Mouse (Mus musculus) limb, embryonic 13.5 days (tissue): ENCODE data around the gene BC048507. TPM values are rescaled to one million over a fixed set of nuclear protein-coding genes. Genes with fewer than 3 reads are reported as not detected.
"Not testable (repeated sequence)": the region's sequence is repeated elsewhere in the genome, so short reads cannot be mapped to it uniquely, and the experiment has no call there.

ENCODE experiments used
- ATAC-seq: fragments of 200-750 bp; cut with Nextera tagmentation; 2 replicates; pipeline ENCODE4 v1.8.0; 2017; ENCODE audit warnings: low read depth, moderate number of reproducible peaks, moderate TSS enrichment; ENCODE audit not compliant: low FRiP score
- H3K27ac ChIP-seq: fragments of 300-500 bp; sonication (generic); 2 replicates; pipeline ENCODE4 v1.5.1; 2015; ENCODE audit warnings: inconsistent platforms, mild to moderate bottlenecking, moderate library complexity
- H3K27me3 ChIP-seq: fragments of 300-500 bp; sonication (generic); 2 replicates; pipeline ENCODE4 v1.6.1; 2015; ENCODE audit warnings: mild to moderate bottlenecking, inconsistent platforms
- H3K36me3 ChIP-seq: fragments of 300-500 bp; sonication (generic); 2 replicates; pipeline ENCODE4 v1.6.1; 2015; ENCODE audit warnings: inconsistent platforms, mild to moderate bottlenecking, moderate library complexity
- H3K4me1 ChIP-seq: fragments of 300-500 bp; sonication (generic); 2 replicates; pipeline ENCODE4 v1.6.1; 2015; ENCODE audit warnings: inconsistent platforms
- H3K4me2 ChIP-seq: fragments of 300-500 bp; sonication (generic); replicated peaks from 2 replicates; pipeline ENCODE4 v1.6.1; 2015; ENCODE audit warnings: inconsistent platforms, mild to moderate bottlenecking, moderate library complexity
- H3K4me3 ChIP-seq: fragments of 300-500 bp; sonication (generic); 2 replicates; pipeline ENCODE4 v1.5.1; 2015; ENCODE audit warnings: moderate library complexity, mild to moderate bottlenecking, inconsistent platforms
- H3K9ac ChIP-seq: fragments of 300-500 bp; sonication (generic); 2 replicates; pipeline ENCODE4 v1.6.1; 2015; ENCODE audit warnings: mild to moderate bottlenecking, inconsistent platforms
- H3K9me3 ChIP-seq: fragments of 300-500 bp; sonication (generic); 2 replicates; pipeline ENCODE4 v1.6.1; 2016; ENCODE audit warnings: inconsistent platforms
- WGBS: fragments of 180-500 bp; shearing (Covaris S2); methylation state at CpG from one replicate; pipeline ENCODE4 v1.1.7; 2015; 5-methylcytosine and 5-hydroxymethylcytosine counted together
- polyA plus RNA-seq: library from polyadenylated mRNA; unstranded; fragments of >200 nt; fragmentation: Nextera tagmentation; extraction: Ambion mirVana; gene quantifications from 2 replicates; pipeline ENCODE4 v1.2.1, GENCODE M21; 2015

Gene BC048507
- polyA plus RNA-seq, result not detected in 2 replicates

DNA sequence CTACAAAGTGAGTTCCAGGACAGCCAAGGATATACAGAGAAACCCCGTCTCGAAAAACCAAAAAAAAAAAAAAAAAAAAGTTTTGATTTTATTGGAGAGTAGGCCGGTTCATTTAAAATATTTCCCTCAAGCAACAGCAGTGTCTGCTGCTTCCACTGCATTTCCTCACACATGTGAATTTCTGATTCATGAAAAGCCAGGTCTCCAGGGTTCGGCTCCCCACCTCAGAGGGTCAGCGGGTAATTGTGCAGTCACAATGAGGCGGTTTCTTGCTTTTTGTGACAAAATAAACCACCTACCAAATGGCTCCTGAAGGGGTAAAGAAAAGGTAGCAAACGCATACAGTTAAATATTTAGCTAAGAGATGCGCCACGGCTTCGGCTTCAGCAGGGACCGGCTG is at the start of gene BC048507:
Gene BC048507, plus strand, starts transcription at position 301 of the 400 bp plus-strand sequence.
- Histone ChIP-seq H3K27me3 (no peaks in the 10 kb centered on the region), H3K4me1 (no peaks in the 10 kb centered on the region), H3K9ac (no peak within 1 kb of the TSS), H3K27ac (no peak within 1 kb of the TSS), H3K36me3 (no peaks in the 10 kb centered on the region), H3K9me3 (no peaks in the 10 kb centered on the region), H3K4me2 (no peak within 1 kb of the TSS), H3K4me3 (no peak within 1 kb of the TSS)
- ATAC-seq, result no peak
- 81% methylated on average over 11 of the region's 11 CpGs for WGBS

- ATAC-seq, result peak; percentile 99
- peak within 1 kb of the TSS; percentile 83 for H3K4me3 ChIP-seq
- H3K9ac ChIP-seq, result peak within 1 kb of the TSS; percentile 78
- peak within 1 kb of the TSS; percentile 71 for H3K4me2 ChIP-seq
- 4% methylated on average over 31 of the region's 31 CpGs for WGBS
- no peaks in the 10 kb centered on the region for H3K4me1 ChIP-seq
- peaks cover 16% of the 10 kb centered on the region for H3K36me3 ChIP-seq
- H3K27me3 ChIP-seq, result no peaks in the 10 kb centered on the region
- peaks cover 6% of the 10 kb centered on the region; the same call in 1 of the 2 replicates for H3K9me3 ChIP-seq
- H3K27ac ChIP-seq, result peak within 1 kb of the TSS; percentile 90
Measured at GRCm38 (mm10) chr13:67813710-67814660, 49.1 kb upstream of the BC048507 start, which contains the start of gene Zfp273. Gene Zfp273, plus strand, starts transcription at chr13:67813740.

DNA sequence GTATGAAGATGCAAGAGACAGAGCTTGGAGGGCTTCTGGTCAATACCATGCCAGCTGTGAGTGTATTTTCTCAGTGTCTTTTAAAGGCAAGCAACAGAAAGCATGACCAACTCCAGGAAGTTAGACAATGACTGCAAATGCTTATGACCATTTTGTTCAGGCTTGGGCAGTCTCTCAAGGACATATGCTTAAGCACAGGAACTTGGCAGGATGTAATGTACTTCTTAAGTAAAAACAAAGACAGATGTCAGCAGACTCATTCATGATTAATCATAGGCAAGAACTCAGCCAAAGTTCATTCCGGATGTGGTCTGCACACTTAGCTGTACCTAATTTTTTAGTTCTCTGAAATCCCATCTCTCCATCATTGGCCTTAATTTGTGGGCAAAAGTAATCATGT is 44.5 kb upstream of the BC048507 start:
- Histone ChIP-seq H3K36me3 (peaks cover 45% of the 10 kb centered on the region), H3K9me3 (peaks cover 18% of the 10 kb centered on the region), H3K4me3 (no peak overlapping the region), H3K27me3 (no peaks in the 10 kb centered on the region), H3K4me2 (no peak overlapping the region), H3K9ac (no peak overlapping the region), H3K4me1 (no peaks in the 10 kb centered on the region), H3K27ac (no peak overlapping the region)
- ATAC-seq, result no peak
- WGBS, result 92% methylated on average over 1 of the region's 1 CpGs

GRCm38 (mm10) chr13:67830911-67831336 is 32.2 kb upstream of the BC048507 start, which contains the start of gene Gm10037:
Gene Gm10037, plus strand, starts transcription at chr13:67831106.
- no peak within 1 kb of the TSS for H3K27ac ChIP-seq
- no peaks in the 10 kb centered on the region for H3K4me1 ChIP-seq
- no peaks in the 10 kb centered on the region for H3K27me3 ChIP-seq
- ATAC-seq, result peak; percentile 84
- peaks cover 4% of the 10 kb centered on the region for H3K9me3 ChIP-seq
- peak within 1 kb of the TSS; percentile 58 for H3K4me3 ChIP-seq
- peak within 1 kb of the TSS; percentile 72 for H3K4me2 ChIP-seq
- peak within 1 kb of the TSS; percentile 66 for H3K9ac ChIP-seq
- 4% methylated on average over 14 of the region's 14 CpGs for WGBS
- peaks cover 13% of the 10 kb centered on the region for H3K36me3 ChIP-seq

- not testable (repeated sequence) for H3K4me1 ChIP-seq, H3K27me3 ChIP-seq, H3K27ac ChIP-seq, H3K4me2 ChIP-seq, H3K9me3 ChIP-seq, H3K9ac ChIP-seq, H3K36me3 ChIP-seq, ATAC-seq, H3K4me3 ChIP-seq
Measured at GRCm38 (mm10) chr13:67833137-67833536, 30.0 kb upstream of the BC048507 start.

- peak overlapping the region; percentile 60 for H3K4me2 ChIP-seq
- peak overlapping the region; percentile 56; the same call in 1 of the 2 replicates for H3K9ac ChIP-seq
- no peaks in the 10 kb centered on the region for H3K36me3 ChIP-seq
- ATAC-seq, result no peak
- no peaks in the 10 kb centered on the region for H3K9me3 ChIP-seq
- WGBS, result 44% methylated on average over 6 of the region's 6 CpGs
- H3K27me3 ChIP-seq, result no peaks in the 10 kb centered on the region
- H3K4me3 ChIP-seq, result peak overlapping the region; percentile 43
- H3K27ac ChIP-seq, result no peak overlapping the region
- H3K4me1 ChIP-seq, result 0 out of 2 replicates have a peak, but pooled peaks cover 4% of the 10 kb centered on the region
Measured at GRCm38 (mm10) chr13:67843775-67844118, 19.4 kb upstream of the BC048507 start.

DNA sequence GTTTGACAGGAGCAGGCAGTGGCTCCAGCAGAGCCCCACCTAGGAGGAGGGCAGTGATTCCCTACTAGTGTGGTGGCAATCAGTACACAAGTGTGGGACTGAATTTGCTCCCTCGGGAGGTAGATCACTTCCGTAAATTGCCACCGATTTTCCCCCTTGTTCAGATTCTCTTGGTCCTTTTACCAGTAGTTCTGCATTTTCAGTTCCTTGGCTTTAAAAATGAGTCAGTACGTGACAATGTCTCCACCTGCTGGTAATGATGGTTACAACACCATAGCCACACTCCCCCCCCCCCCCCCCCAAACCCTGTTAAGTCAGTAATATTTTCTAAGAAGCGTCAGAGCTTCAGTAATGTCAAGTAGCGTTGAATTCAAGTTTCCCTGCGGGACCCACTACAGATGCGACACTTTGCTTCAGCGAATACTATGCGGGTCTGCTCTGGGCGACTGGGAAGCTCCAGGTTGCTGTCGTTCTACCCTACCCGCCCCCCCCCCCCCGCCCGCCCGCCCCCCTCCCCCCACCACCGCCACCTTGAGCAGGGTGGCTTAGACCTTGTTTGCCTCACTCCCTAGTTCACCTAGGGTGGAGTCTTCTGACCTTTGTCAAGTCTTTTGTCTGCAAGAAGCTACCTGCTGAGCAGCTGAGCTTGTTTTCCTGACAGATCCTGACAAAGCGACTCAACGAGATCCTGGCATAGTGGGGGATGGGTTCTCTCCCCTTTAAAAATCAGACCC is 18.8 kb upstream of the BC048507 start:
- no peak overlapping the region for H3K27ac ChIP-seq
- H3K27me3 ChIP-seq, result no peaks in the 10 kb centered on the region
- peak overlapping the region; percentile 56; the same call in 1 of the 2 replicates for H3K9ac ChIP-seq

DNA sequence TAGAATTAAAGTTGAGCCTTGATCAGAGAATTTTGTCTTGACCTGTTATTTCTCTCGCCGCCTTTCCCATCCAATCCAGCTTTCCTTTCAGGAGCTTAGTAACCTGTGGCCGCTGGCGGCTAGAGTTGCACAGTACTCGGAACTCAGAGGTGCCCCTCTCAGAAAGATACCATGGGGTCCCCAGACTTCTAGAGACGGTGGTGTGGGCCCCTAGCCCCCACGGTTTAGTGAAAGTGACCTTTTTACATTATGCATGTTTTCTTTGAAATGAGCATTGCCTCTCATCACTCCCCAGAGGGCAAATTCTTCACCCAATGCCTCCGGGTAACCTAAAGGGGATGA is 18.3 kb upstream of the BC048507 start:
- Histone ChIP-seq H3K9me3 (no peaks in the 10 kb centered on the region), H3K36me3 (no peaks in the 10 kb centered on the region), H3K4me2 (peak overlapping the region; percentile 60), H3K9ac (peak overlapping the region; percentile 45; the same call in 1 of the 2 replicates), H3K4me3 (peak overlapping the region; percentile 43), H3K4me1 (0 out of 2 replicates have a peak, but pooled peaks cover 4% of the 10 kb centered on the region), H3K27ac (no peak overlapping the region), H3K27me3 (no peaks in the 10 kb centered on the region)
- WGBS, result 33% methylated on average over 8 of the region's 8 CpGs
- ATAC-seq, result peak; percentile 40; the same call in 1 of the 2 replicates

More for the DNA sequence above, 18.8 kb upstream of the BC048507 start:
- H3K4me3 ChIP-seq, result peak overlapping the region; percentile 43
- 0 out of 2 replicates have a peak, but pooled peaks cover 4% of the 10 kb centered on the region for H3K4me1 ChIP-seq
- peak overlapping the region; percentile 60 for H3K4me2 ChIP-seq
- no peaks in the 10 kb centered on the region for H3K36me3 ChIP-seq
- peak; percentile 57; the same call in 1 of the 2 replicates for ATAC-seq
- H3K9me3 ChIP-seq, result no peaks in the 10 kb centered on the region
- WGBS, result under 1% methylated on average over 16 of the region's 19 CpGs

DNA sequence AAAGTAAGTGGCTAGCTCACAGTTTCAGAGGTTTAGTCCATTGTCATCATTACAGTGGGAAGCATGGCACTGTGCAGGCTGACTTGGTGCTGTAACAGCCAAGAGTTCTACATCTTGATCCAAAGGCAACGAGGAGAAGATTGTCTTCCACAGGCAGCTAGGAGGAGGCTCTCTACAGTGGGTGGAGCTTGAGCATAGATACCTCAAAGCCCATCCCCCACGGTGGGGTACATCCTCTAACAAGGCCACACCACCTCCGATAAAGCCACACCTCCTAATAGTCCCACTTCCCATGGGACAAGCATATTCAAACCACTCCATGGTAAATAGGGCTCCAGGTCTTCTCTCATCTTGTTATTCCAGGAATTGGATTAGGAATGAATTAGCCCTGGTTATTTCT is 12.8 kb upstream of the BC048507 start:
- Histone ChIP-seq H3K9ac (no peak overlapping the region), H3K27me3 (no peaks in the 10 kb centered on the region), H3K9me3 (no peaks in the 10 kb centered on the region), H3K36me3 (no peaks in the 10 kb centered on the region), H3K4me1 (no peaks in the 10 kb centered on the region), H3K4me3 (no peak overlapping the region), H3K4me2 (no peak overlapping the region), H3K27ac (no peak overlapping the region)
- 78% methylated on average over 3 of the region's 3 CpGs for WGBS
- ATAC-seq, result no peak

DNA sequence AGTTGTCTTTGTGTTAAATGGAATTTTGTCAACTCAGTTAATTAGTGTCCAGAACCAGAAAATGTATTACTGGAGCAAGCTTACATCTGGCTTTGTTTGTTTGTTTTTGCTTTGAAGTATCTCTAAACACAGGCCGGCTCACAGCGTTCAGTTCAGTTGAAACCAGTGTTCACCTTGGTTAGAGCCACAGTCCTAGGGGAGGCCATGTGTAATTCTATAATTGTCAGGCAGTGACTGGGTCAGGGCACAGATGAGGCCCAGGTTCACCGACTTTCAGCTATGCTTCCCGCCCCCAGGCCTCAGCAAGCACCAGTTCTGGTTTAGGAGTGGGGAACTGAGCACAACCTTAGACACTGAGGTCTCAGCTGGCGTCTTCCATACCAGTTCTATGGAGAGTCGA is 10.0 kb upstream of the BC048507 start:
- Histone ChIP-seq H3K4me2 (no peak overlapping the region), H3K27me3 (no peaks in the 10 kb centered on the region), H3K4me1 (no peaks in the 10 kb centered on the region), H3K9ac (no peak overlapping the region), H3K36me3 (no peaks in the 10 kb centered on the region), H3K4me3 (no peak overlapping the region), H3K9me3 (no peaks in the 10 kb centered on the region), H3K27ac (no peak overlapping the region)
- ATAC-seq, result no peak
- WGBS, result 63% methylated on average over 6 of the region's 6 CpGs

- Histone ChIP-seq H3K4me1 (no peaks in the 10 kb centered on the region), H3K9ac (no peak overlapping the region), H3K36me3 (no peaks in the 10 kb centered on the region), H3K9me3 (no peaks in the 10 kb centered on the region), H3K4me3 (no peak overlapping the region), H3K4me2 (no peak overlapping the region), H3K27ac (no peak overlapping the region), H3K27me3 (no peaks in the 10 kb centered on the region)
- no peak for ATAC-seq
- WGBS, result 84% methylated on average over 2 of the region's 2 CpGs
Measured at GRCm38 (mm10) chr13:67853983-67854382, 9.1 kb upstream of the BC048507 start.

DNA sequence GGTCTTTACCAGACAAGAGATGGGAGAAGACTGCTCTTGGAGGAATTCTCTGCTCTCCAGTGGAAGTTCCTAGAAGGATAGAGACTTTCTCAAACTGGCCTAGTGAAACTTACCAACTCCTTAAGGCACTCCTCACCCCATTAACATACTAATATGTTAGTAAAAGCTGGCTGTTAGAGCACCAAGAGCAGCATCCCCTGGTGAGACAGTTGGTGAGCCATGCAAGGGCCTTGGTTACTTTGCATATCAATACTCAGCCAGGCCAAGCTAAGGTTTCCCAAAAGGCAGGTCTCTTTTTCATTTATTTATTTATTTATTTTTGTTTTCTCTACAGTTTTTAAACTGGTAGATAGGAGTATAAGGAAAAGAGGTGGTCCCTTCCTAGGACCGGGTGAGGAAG is 5.8 kb upstream of the BC048507 start:
- no peak overlapping the region for H3K4me2 ChIP-seq
- H3K27me3 ChIP-seq, result no peaks in the 10 kb centered on the region
- H3K27ac ChIP-seq, result no peak overlapping the region
- ATAC-seq, result no peak
- WGBS, result 12% methylated on average over 1 of the region's 1 CpGs
- no peaks in the 10 kb centered on the region for H3K36me3 ChIP-seq
- no peaks in the 10 kb centered on the region for H3K4me1 ChIP-seq
- no peak overlapping the region for H3K4me3 ChIP-seq
- no peaks in the 10 kb centered on the region for H3K9me3 ChIP-seq
- H3K9ac ChIP-seq, result no peak overlapping the region
